Mouse (Mus musculus) bone marrow, adult 2 months (tissue): ENCODE results near the gene Cdh23.

Source experiments
- CTCF ChIP-seq: fragments of 200-500 bp; IDR thresholded peaks from 2 replicates; pipeline ENCODE4 v1.5.1; 2011; ENCODE audit warnings: low read length, control low read depth; ENCODE audit not compliant: control insufficient read depth, insufficient read depth
- POLR2A ChIP-seq: fragments of 200-500 bp; IDR thresholded peaks from 2 replicates; pipeline ENCODE4 v1.6.1; 2011; ENCODE audit warnings: low read depth, mild to moderate bottlenecking, control low read depth, low read length, borderline replicate concordance; ENCODE audit not compliant: control insufficient read depth

DNA sequence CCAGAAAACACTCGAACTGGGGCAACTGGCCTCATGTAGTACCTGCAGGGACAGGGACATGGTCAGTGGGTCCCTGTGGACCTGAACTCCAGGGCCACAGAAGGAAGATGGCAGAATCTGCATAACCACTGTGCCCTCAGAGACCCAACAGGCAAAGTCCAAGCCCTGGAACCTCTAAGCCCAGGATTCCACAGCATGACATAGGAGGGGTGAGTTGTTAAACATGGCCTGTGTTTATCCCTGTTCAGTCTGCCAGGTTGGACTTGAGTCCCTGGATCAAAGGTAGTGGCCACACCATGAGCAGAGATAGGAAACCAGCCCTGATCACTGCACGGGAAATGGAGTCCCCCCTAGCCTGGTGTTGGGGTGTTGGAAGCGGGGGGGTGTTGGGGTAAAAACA, 20.2 kb upstream of the Cdh23 start:
- TF ChIP-seq CTCF, result no peak
- TF ChIP-seq POLR2A, result no peak
